Mouse (Mus musculus) c-Kit-positive CD71-negative TER-119-negative erythroid progenitor cells, embryonic 14.5 days (primary cell): ENCODE measurements around the gene Camk1g.

Experiments used
- DNase-seq: peaks from one replicate; pipeline ENCODE4 v3.0.0-alpha.2; 2013; ENCODE audit warnings: low read depth

Camk1g gene

GRCm38 (mm10) chr1:193370096-193370495, at the start of gene Camk1g:
Camk1g (minus strand) TSS chr1:193370298.
- DNase-seq, result no peak

DNA sequence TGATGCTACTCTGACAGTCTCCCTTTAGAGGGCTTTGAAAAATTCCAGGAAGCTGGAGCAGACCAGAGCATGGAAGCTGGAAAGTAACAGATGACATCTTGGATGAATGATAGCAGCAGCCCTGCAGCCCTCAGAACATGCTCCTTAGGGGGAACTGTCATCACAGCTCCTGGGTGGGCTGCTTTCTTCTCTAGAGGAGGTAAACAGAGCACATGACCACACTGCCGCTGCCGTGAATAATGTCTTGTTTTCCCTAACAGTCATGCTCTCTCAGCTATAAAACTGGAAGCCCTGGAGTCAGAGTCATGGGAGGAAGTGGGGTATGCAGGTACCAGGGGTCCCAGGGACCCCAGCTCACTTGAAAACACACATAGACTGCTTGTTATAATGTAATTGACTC, 49.1 kb upstream of the Camk1g start:
- no peak for DNase-seq

DNA sequence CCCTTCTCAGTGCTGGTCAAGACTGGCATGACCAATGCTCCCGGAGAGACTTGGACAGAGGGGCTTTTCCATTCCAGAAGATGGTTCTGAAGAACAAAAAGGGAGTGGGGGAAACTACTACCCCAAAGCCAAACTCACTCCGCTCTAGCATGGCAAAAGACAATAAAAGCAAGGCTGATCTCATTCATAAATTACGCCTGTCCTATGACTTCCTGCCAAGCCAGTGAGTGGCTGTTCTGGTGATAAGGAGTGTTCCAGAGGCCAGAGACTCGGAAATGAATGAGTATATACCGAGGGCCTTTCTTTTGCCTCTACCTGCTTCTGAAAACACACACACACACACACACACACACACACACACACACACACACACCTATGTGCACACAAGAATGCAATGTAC, 48.6 kb upstream of the Camk1g start:
- DNase-seq, result no peak

DNA sequence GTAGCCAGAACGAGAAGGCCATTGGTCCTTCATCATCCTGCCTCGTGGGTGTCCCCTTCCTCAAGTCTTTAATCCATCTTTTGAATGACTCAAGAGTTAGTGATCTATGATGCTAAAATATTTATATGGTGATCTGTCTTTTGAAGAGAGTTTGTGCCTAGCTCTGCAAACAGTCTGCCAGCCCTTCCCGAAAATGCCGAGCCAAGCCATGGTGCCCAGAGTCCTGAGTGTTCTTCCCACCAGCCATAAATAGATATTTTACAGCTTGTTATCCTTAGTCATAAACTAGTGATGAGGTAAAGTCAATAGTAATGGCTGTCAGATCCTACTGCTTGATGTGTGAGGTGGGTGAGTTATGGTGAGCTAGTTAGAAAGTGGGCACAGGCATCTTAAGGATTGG, 44.0 kb upstream of the Camk1g start:
- DNase-seq, result no peak

- no peak for DNase-seq
Observed at GRCm38 (mm10) chr1:193413368-193414000, 43.4 kb upstream of the Camk1g start.

- DNase-seq, result no peak
Observed at GRCm38 (mm10) chr1:193407487-193407886, 37.4 kb upstream of the Camk1g start.

DNA sequence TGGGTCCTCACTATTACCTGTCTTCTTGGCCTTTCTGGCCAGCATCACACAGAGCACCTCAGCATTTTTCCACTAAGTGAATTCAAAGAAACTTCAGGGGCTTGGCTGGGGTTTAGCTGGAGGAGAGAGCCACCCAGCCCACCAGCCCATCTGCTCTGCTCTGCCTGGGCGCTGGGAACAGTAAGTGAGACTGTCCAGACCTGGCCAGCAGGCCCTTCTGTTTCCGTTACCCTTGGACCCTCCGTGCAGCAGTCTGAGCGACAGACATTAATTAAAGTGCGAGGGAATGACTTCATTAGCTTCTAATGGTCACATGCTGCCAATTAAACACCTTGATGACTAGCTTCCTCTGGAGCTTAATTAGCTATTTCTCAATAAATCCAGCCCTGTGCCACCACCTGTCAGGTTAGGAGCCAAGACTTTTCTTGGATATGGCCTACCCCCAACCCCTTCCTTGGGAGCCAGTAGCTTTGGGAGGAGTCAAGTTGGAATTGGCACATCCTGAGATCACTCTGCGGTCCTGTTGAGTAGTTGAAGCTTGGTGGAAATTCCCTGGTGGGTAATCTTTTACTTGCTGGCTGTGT, 36.1 kb upstream of the Camk1g start:
- no peak for DNase-seq

- no peak for DNase-seq
Observed at GRCm38 (mm10) chr1:193401695-193402094, 31.6 kb upstream of the Camk1g start.

- DNase-seq, result no peak
Observed at GRCm38 (mm10) chr1:193400348-193400747, 30.2 kb upstream of the Camk1g start.

DNA sequence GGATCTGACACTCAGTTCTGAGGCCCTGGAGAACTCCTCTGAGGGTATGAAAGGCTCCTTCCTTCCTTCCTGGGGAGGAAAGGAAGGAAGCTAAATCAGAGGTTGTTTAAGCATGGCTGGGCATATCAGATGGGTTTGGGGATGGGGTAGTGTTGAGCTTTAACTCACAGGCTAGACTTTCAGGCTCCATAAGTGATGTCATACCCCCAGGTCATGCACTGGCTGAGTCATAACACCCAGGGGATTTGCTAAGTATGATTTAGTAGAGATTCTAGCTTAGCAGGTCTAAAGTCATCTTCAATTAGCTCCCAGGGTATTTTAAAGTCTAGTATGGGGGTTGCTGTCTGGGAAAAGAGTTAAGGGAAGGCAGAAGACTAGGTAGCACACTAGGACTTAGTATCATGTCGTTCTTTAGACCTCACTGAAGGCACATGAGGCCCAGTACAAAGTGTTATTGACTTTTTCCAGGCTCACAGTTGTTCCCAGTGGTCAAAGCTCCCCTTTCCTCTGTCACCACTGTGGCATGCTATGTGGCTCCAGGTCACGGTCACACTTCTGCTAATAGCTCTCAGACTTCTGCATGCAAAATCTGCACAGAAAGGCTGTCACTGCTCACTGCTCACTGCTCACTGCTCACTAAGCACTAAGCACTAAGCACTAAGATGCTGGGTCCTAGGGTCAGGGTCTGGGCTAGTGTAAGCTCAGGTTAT, 28.8 kb upstream of the Camk1g start:
- no peak for DNase-seq

- DNase-seq, result no peak
Observed at GRCm38 (mm10) chr1:193397109-193397508, 27.0 kb upstream of the Camk1g start.

DNA sequence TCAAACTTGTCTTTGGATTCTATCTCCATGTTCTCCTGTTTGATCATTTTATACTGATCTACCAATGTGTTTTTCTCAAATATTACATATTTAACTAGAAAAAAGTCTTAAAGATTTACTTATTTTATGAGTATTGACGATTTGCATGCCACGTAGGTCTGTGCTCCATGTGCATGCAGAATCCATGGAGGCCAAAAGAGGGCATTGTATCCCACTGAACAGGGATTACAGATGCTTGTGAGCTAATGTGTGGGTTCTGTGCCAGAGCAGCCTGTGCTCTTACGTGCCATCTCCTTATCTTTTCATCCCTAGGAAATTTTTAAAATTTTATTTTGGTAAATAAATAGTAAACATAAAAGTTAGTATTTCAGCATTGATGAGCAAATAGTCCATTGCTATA, 22.2 kb upstream of the Camk1g start:
- DNase-seq, result no peak

DNA sequence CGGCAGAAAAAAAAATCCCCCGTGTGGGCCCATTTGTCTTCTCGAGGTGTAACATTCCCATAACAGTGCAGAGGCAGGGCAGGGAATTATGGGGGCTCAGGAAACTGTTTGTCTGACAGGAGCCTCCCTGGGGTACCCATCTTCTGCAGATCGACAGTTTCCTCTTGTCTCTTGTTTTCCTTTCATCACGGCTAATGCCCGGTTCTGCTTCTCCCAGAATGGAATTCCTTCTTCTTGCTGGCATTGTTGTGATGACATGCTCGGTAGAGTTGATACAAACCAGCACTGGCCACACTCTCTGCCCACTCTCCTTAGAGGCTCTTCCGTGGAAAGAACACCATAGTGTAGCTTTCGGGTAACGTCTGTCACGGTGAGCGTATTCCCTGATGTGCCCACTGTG, 19.9 kb upstream of the Camk1g start:
- no peak for DNase-seq

DNA sequence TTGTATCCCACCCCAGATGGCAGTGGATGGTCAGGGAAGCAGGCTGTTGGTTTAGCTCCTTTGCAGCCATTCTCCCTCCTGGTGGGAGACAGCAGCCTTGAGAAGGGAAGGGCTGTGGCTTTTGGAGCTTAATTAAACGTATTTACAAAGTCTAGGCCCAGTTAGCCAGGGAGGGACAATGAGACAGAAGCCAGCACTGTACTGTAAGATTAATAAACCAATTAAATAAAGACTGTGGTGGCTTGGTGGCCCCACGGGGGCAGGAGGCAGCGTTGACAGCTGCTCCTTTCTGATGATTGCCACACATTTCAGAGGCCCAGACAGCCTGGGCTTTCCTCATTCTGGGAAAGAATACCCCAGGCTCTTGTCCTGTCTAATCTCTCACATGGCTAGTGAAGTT, 19.4 kb upstream of the Camk1g start:
- no peak for DNase-seq

DNA sequence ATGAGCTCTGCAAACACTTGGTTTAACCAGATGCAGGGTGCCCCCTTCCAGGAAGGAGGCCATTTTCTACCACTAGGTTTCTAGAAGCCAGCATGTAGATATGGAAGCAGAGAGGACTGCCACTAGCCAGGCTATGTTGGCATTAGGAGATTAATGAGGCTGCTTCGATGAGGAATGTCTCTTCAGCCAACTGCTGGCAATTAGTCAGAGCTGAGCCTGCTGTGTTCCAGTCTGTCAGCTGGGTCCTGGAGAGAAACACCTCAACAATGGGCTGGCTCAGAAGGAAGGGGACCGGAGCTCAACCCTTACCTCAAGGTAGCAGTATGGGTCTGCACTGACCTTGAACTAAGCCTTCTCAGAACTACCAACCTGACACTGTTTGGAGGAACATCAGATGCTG, 17.1 kb upstream of the Camk1g start:
- DNase-seq, result no peak

DNA sequence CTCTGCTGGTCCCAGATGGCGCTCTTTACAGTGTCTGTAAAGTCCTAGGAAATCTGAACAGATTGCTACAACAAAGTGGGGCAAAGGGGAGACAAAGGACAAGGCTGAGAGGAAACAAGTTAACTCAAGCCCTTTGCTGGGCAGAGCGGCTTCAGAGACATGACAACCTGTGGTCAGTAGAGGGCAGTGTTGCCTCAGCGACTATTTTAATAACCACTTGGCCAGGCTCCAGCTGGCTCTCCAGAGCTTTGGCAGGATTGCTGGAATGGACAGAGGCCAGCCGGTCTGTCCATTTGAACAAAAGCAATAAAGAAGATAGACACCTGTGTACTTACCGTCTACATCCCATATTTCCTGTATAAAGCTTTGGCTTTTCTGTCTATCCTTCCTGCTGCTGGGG, 16.0 kb upstream of the Camk1g start:
- DNase-seq, result no peak

GRCm38 (mm10) chr1:193382841-193383462, 12.9 kb upstream of the Camk1g start:
- DNase-seq, result no peak

DNA sequence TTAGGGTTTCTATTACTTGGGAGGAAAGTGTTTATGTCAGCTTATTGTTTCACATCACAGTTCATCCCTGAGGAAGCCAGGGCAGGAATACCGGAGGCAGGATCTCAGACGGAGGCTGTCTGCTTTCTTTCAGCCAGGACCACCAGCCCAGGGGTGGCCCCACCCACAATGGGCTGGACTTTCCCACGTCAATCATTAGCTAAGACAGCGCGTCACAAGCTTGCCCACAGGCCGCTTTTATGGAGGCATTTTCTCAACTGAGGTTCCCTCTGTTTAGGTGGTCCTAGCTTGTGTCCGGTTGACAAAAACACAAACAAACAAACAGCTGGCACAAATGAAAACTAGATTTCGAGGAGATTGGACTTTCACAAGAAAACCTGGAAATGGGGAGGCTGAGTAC, 12.3 kb upstream of the Camk1g start:
- DNase-seq, result no peak

- DNase-seq, result no peak
Observed at GRCm38 (mm10) chr1:193381597-193382404, 11.7 kb upstream of the Camk1g start.

- DNase-seq, result no peak
Observed at GRCm38 (mm10) chr1:193380877-193381276, 10.8 kb upstream of the Camk1g start.

DNA sequence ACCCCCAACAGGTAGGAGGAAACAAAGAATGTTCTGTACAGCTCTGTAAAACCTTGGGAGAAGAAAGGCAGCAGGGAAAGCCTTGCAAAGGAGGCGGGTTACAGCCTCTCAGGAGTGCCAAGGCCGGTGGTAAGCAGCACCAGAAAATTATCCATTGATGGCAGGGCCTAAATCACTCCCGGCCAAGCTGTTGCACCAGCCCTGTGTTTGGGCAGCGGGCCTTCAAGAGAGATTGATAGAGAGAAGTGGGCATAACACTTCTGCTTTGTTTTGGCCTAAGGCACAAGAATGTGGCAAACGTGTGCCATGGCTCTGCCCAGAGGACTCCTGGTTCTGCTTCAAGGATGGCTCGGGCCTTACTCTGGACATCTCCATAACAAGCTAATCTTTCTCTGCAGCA, 9.5 kb upstream of the Camk1g start:
- DNase-seq, result no peak

GRCm38 (mm10) chr1:193376478-193377134, 6.5 kb upstream of the Camk1g start:
- DNase-seq, result no peak
